Mouse (Mus musculus) left cerebral cortex, postnatal 36 days (tissue): ENCODE measurements around the gene Gm2163. TPM values are rescaled to one million over a fixed set of nuclear protein-coding genes. Genes with fewer than 3 reads are reported as not detected.
"Not testable (repeated sequence)": the region's sequence is repeated elsewhere in the genome, so short reads cannot be mapped to it uniquely, and the experiment has no call there.

Experiments used
- DNase-seq, 2 experiments: peaks; one replicate each; pipeline ENCODE4 v3.0.0; 2021 to 2022; ENCODE audit warnings: low spot score in 2 of 2, mixed read lengths in 1 of 2
- intact Hi-C: fragments of 180-260 bp; cut with DNase I; formaldehyde crosslinking; loops from one replicate; pipeline ENCODE4 v1.15.1; 2025
- total RNA-seq, 2 experiments: library from RNA; stranded (reverse); gene quantifications; 2 replicates each; pipeline ENCODE4 v1.2.3; 2021

The Gm2163 gene
- 1 to 10 TPM; 6.9 to 7.7 TPM for total RNA-seq

DNA sequence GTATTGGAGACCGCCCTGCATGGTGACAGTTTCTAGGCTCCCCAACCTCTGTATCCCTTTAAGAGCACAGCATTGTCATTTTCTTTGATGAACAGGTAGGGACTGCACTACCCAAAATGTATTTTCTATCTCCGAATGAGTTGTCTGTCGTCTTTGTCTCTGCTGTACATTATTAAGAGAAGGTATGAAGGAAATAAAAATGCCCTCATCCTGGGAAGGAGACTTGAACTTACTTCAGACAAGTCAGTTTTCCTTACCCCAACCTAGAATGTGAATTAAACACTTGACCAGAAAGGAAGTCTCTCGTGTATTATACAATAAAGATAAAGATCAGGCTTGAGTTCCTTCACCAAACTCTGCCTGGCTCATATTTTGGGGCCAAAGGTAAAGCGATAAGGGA lies at the start of gene Gm2163:
TSS of gene Gm2163 (plus strand) at position 301 of the 400 bp plus-strand sequence.
- intact Hi-C loops, DNase-seq: not testable (repeated sequence)

DNA sequence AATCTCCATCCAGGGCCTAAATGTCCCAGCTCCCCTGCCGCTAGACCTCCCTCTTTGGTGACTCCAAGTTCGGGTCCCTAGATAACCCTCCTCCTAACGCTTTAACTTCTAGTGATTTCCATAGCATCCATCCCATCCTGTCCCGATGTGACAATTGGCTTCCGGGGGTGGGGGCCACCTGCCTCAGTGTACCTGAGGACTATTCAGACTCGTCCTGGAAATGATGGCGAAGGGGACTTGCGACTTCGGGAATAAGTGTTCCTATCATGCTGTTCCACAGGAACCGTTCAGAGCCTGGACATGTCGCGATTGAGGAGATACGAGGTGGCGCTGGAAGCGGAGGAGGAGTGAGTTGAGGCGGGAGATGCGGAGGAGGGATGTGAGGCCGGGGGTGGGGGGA lies 27.5 kb upstream of the Gm2163 start, which contains the start of gene Gm21586:
TSS of gene Gm21586 (plus strand) at position 301 of the 400 bp plus-strand sequence.
- intact Hi-C loops, DNase-seq: not testable (repeated sequence)

DNA sequence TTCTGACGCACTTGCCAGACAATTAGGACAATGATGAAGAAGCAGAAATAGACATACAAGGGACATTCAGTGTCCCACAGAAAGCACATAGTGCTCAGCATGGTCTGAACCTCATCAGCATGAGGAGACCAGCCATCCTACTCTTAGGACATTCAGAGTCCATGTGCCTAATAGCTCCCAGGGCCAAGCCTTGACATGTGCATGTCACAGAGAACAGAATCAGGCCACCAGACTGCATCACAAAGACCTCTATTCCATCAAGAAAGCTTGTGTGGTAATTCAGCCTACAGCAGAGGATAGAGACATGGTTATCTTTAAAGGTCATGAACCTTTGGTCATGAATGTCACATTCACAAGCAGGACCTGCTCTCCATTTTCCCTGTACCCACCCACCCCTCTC lies 61.5 kb downstream of the Gm2163 start, which contains the start of gene Fam205a2:
TSS of gene Fam205a2 (minus strand) at position 101 of the 400 bp plus-strand sequence.
- DNase-seq, intact Hi-C loops: not testable (repeated sequence)

DNA sequence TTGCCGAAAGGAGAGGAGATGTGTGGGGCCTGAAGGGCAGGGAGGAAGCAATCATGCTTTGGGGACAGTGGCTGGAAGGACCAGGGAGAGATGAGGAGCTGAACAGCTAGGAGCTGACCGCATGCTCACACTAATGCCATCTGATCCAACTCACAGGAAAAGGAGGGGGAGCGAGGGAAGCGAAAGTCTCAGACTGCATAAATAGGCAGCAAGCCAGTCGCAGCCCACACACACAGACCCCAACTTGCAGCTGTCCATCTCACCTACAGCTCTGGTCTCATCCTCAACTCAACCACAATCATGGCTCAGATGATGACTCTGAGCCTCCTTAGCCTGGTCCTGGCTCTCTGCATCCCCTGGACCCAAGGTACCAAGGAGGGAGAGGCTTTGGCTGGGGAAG lies 145.3 kb downstream of the Gm2163 start, which contains the start of gene Gm10591:
TSS of gene Gm10591 (plus strand) at position 301 of the 400 bp plus-strand sequence.
- DNase-seq, intact Hi-C loops: not testable (repeated sequence)

DNA sequence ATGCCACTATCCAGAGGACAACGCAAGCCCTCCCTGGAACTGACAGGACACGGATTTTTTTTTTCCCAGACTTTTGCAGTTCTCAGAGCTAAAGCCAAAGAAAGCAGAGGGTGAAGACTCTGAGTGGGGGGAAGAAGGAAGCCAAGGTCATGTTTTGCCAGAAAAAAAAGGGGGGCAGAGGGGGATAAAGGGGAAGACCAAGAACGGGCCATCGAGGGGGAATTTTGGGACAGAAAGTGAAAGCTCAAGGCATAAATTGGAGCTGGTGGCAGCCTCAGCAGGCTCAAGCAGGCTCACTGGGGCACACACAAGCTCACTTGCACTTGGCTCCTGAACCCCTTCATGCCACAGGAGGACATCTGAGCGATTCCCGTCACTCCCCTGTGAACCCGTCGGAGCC lies 162.9 kb downstream of the Gm2163 start, which contains the start of gene Gm2564:
TSS of gene Gm2564 (plus strand) at position 301 of the 400 bp plus-strand sequence.
- DNase-seq, result not testable (repeated sequence)

More for the DNA sequence above, 162.9 kb downstream of the Gm2163 start, which contains the start of gene Gm2564:
- intact Hi-C loops, result not testable (repeated sequence)

Other genes with a start within 250 kb of the Gm2163 start
- gene Gm10600, start 226.1 kb upstream of the Gm2163 start, total RNA-seq, result 10 to 100 TPM in 1 of 2 experiments, 1 to 10 TPM in 1; 8.4 to 13.1 TPM
- not detected for gene Ccl21b, start 211.0 kb upstream of the Gm2163 start, total RNA-seq
- gene Gm21953, start 172.5 kb upstream of the Gm2163 start, total RNA-seq, result not detected
- gene Fam205a3, start 148.4 kb upstream of the Gm2163 start, total RNA-seq, result under 1 TPM in 1 of 2 experiments, not detected in 1; 0.66 TPM
- gene Gm21586, start 27.4 kb upstream of the Gm2163 start, total RNA-seq, result not detected
- gene Fam205a2, start 61.4 kb downstream of the Gm2163 start, total RNA-seq, result under 1 TPM in 1 of 2 experiments, not detected in 1; 0.66 TPM
- gene Gm10591, start 145.4 kb downstream of the Gm2163 start, total RNA-seq, result not detected
- 10 to 100 TPM; 14.3 TPM for gene Gm2564, start 163.0 kb downstream of the Gm2163 start, total RNA-seq
- gene Ccl27b, start 188.5 kb downstream of the Gm2163 start, total RNA-seq, result 1 to 10 TPM; 3.9 to 7.2 TPM
- gene Il11ra2, start 195.1 kb downstream of the Gm2163 start, total RNA-seq, result under 1 TPM; 0.32 to 0.41 TPM